Mouse (Mus musculus) spleen, adult 2 months (tissue): Measurements from ENCODE around the gene Ccdc84. TPM values are rescaled to one million over a fixed set of nuclear protein-coding genes. Genes with fewer than 3 reads are reported as not detected.
A peak's percentile ranks its signal among the peaks of the same experiment; 100 is the strongest.
"Not testable (repeated sequence)": the region's sequence is repeated elsewhere in the genome, so short reads cannot be mapped to it uniquely, and the experiment has no call there.

ENCODE experiments used
- DNase-seq, 2 experiments: peaks; one replicate each; pipeline versions ENCODE4 v3.0.0 to v3.0.0-alpha.2; 2012 to 2021; ENCODE audit warnings: low spot score in 2 of 2, low read depth in 1 of 2
- H3K27ac ChIP-seq: fragments of 200-500 bp; 2 replicates; pipeline ENCODE4 v1.5.1; 2012; ENCODE audit warnings: low read length, inconsistent platforms; ENCODE audit not compliant: insufficient read depth
- H3K27me3 ChIP-seq: fragments of 200-500 bp; 2 replicates; pipeline ENCODE4 v1.6.1; 2012; ENCODE audit warnings: mild to moderate bottlenecking, moderate library complexity, low read length, inconsistent platforms; ENCODE audit not compliant: control insufficient read depth, insufficient read depth
- H3K36me3 ChIP-seq: fragments of 200-500 bp; 2 replicates; pipeline ENCODE4 v1.6.1; 2012; ENCODE audit warnings: mild to moderate bottlenecking, low read length, inconsistent platforms; ENCODE audit not compliant: control insufficient read depth, insufficient read depth
- H3K4me1 ChIP-seq: fragments of 200-500 bp; 2 replicates; pipeline ENCODE4 v1.6.1; 2011; ENCODE audit warnings: inconsistent platforms; ENCODE audit not compliant: control insufficient read depth, insufficient read depth, insufficient read length
- H3K4me3 ChIP-seq: fragments of 200-500 bp; 2 replicates; pipeline ENCODE4 v1.5.1; 2011; ENCODE audit warnings: mild to moderate bottlenecking, inconsistent platforms; ENCODE audit not compliant: insufficient read depth, insufficient read length; ENCODE audit errors: extremely low read depth
- CTCF ChIP-seq: fragments of 200-500 bp; IDR thresholded peaks from 2 replicates; pipeline ENCODE4 v1.5.1; 2011; ENCODE audit warnings: mild to moderate bottlenecking, inconsistent platforms; ENCODE audit not compliant: insufficient read depth, insufficient read length, insufficient replicate concordance; ENCODE audit errors: extremely low read depth
- POLR2A ChIP-seq: fragments of 200-500 bp; IDR thresholded peaks from 2 replicates; pipeline ENCODE4 v1.6.1; 2011; ENCODE audit warnings: low read depth, low read length, inconsistent platforms
- WGBS: fragments of 180-500 bp; shearing (Covaris S2); methylation state at CpG from one replicate; pipeline ENCODE4 v1.1.7; 2018; 5-methylcytosine and 5-hydroxymethylcytosine counted together
- polyA plus RNA-seq: library from polyadenylated mRNA; depleted of rRNA; stranded (reverse); fragments of >200 nt; gene quantifications from 2 replicates; pipeline ENCODE4 v1.2.3, GENCODE M21; 2012; rRNA removed

The Ccdc84 gene
- polyA plus RNA-seq, 1 experiment, result 18.1 TPM

- 56% methylated on average over 5 of the region's 5 CpGs for WGBS
- H3K27ac ChIP-seq, result peak overlapping the region; percentile 82; the same call in 1 of the 2 replicates
- H3K36me3 ChIP-seq, result peaks cover 14% of the 10 kb centered on the region
- H3K4me1 ChIP-seq, result peaks cover 7% of the 10 kb centered on the region; the same call in 1 of the 2 replicates
- peak overlapping the region; percentile 58; the same call in 1 of the 2 replicates for H3K4me3 ChIP-seq
- DNase-seq, result no peak
- H3K27me3 ChIP-seq, result no peaks in the 10 kb centered on the region
- TF ChIP-seq POLR2A, result no peak
- no peak for TF ChIP-seq CTCF
These were observed 40.1 kb downstream of the Ccdc84 start for GRCm38 (mm10) chr9:44378153-44378730.

GRCm38 (mm10) chr9:44377335-44377734 lies 41.0 kb downstream of the Ccdc84 start:
- H3K36me3 ChIP-seq, DNase-seq, H3K4me3 ChIP-seq, H3K27ac ChIP-seq, H3K27me3 ChIP-seq, H3K4me1 ChIP-seq: not testable (repeated sequence)
- WGBS, result 80% methylated on average over 2 of the region's 2 CpGs

DNA sequence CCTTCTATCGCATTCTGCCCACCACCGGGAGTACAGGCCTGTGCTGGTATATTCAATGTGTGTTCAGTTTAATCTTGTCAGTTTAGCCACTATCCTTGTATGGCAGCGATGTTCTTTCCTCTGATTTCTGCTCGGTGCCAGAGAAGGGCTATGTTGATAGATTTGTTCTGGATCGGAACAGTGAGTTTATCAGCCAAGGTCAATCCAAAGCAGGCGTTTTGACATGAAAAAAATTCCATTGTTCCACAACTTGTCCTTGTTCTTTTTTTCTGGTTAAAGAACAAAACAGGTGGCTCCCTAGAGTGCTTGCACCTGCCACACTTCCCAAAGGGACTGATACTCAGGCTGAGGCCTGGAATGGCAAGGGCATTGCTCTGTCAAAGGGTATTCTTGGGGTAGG lies 42.2 kb downstream of the Ccdc84 start:
- DNase-seq, result no peak
- peaks cover 7% of the 10 kb centered on the region; the same call in 1 of the 2 replicates for H3K4me1 ChIP-seq
- no peaks in the 10 kb centered on the region for H3K36me3 ChIP-seq
- no peaks in the 10 kb centered on the region for H3K27me3 ChIP-seq
- no peak overlapping the region for H3K4me3 ChIP-seq
- WGBS, result 86% methylated on average over 6 of the region's 6 CpGs
- no peak overlapping the region for H3K27ac ChIP-seq
- TF ChIP-seq POLR2A, result no peak
- no peak for TF ChIP-seq CTCF

GRCm38 (mm10) chr9:44373386-44373785 lies 45.0 kb downstream of the Ccdc84 start:
- H3K27me3 ChIP-seq, result no peaks in the 10 kb centered on the region
- no peak for DNase-seq
- no peaks in the 10 kb centered on the region for H3K36me3 ChIP-seq
- no peak overlapping the region for H3K27ac ChIP-seq
- TF ChIP-seq CTCF, result no peak
- no peak overlapping the region for H3K4me3 ChIP-seq
- no peaks in the 10 kb centered on the region for H3K4me1 ChIP-seq

DNA sequence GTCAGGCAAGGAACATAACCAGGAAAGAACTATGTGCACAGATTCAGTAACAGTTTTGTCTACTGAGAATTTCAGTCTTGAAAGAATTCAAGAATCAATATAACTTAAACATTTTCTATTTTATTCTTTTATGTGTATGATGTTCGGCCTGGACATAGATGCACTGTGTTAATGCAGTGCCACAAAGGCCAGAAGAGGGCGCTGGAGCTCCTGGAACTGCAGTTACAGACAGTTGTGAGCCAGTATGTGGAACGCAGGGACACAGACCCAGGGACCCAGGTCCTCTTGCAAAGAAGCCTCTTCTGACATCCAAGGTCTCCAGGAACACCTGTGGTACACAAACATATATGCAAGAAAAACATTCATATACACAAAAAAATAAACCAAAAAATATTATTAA lies 53.9 kb downstream of the Ccdc84 start:
- no peak for DNase-seq
- Histone ChIP-seq H3K27ac (no peak overlapping the region), H3K27me3 (no peaks in the 10 kb centered on the region), H3K4me3 (no peak overlapping the region), H3K36me3 (peaks cover 2% of the 10 kb centered on the region; the same call in 1 of the 2 replicates), H3K4me1 (peaks cover 4% of the 10 kb centered on the region; the same call in 1 of the 2 replicates)
- WGBS, result 68% methylated on average over 3 of the region's 3 CpGs
- TF ChIP-seq POLR2A, result no peak
- peak; percentile 8; the same call in 1 of the 2 replicates for TF ChIP-seq CTCF

DNA sequence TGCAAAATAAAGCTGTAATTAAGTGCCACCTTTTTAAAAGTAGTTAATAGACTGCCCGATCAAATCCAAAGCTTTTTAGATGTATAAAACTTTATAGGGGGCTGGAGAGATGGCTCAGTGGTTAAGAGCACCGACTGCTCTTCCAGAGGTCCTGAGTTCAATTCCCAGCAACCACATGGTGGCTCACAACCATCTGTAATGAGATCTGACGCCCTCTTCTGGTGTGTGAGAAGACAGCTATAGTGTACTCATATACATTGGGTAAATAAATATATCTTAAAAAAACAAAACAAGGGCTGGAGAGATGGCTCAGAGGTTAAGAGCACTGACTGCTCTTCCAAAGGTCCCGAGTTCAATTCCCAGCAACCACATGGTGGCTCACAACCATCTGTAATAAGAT lies 56.4 kb downstream of the Ccdc84 start:
- H3K4me3 ChIP-seq, result peak overlapping the region; percentile 99; the same call in 1 of the 2 replicates
- not testable (repeated sequence) for H3K4me1 ChIP-seq, H3K27me3 ChIP-seq, DNase-seq
- peak overlapping the region; percentile 29; the same call in 1 of the 2 replicates for H3K27ac ChIP-seq
- H3K36me3 ChIP-seq, result peaks cover 13% of the 10 kb centered on the region
- WGBS, result 44% methylated on average over 4 of the region's 4 CpGs

GRCm38 (mm10) chr9:44361190-44361917 lies 57.0 kb downstream of the Ccdc84 start, which contains the start of gene Vps11:
Gene Vps11 (minus strand): TSS chr9:44361670.
- peak; percentile 93 to 96 for DNase-seq
- under 1% methylated on average over 44 of the region's 44 CpGs for WGBS
- Histone ChIP-seq H3K36me3 (peaks cover 17% of the 10 kb centered on the region), H3K27ac (peak within 1 kb of the TSS; percentile 85), H3K27me3 (no peaks in the 10 kb centered on the region), H3K4me1 (peaks cover 4% of the 10 kb centered on the region; the same call in 1 of the 2 replicates), H3K4me3 (peak within 1 kb of the TSS; percentile 99)
- TF ChIP-seq POLR2A (peak; percentile 83), CTCF (no peak)

Other genes with a start within 250 kb of the Ccdc84 start
- 16.1 and 20.3 TPM in 2 replicates for gene Cbl, start 184.5 kb downstream of the Ccdc84 start, polyA plus RNA-seq
- not detected in 2 replicates for gene Ccdc153, start 177.9 kb downstream of the Ccdc84 start, polyA plus RNA-seq
- gene Pdzd3, start 167.1 kb downstream of the Ccdc84 start, polyA plus RNA-seq, result 0.07 and 0.08 TPM in 2 replicates
- 8.4 and 10.7 TPM in 2 replicates for gene Nlrx1, start 150.0 kb downstream of the Ccdc84 start, polyA plus RNA-seq
- 12.3 and 22.3 TPM in 2 replicates for gene Abcg4, start 130.0 kb downstream of the Ccdc84 start, polyA plus RNA-seq
- gene Hinfp, start 112.9 kb downstream of the Ccdc84 start, polyA plus RNA-seq, result 24.7 and 25.2 TPM in 2 replicates
- gene C2cd2l, start 98.3 kb downstream of the Ccdc84 start, polyA plus RNA-seq, result 28.0 and 38.5 TPM in 2 replicates
- gene Dpagt1, start 92.5 kb downstream of the Ccdc84 start, polyA plus RNA-seq, result 24.0 and 25.2 TPM in 2 replicates
- gene H2afx, start 83.9 kb downstream of the Ccdc84 start, polyA plus RNA-seq, result 117 and 258 TPM in 2 replicates
- gene Hmbs, start 74.3 kb downstream of the Ccdc84 start, polyA plus RNA-seq, result 121 and 147 TPM in 2 replicates
- 23.7 and 25.6 TPM in 2 replicates for gene Vps11, start 56.9 kb downstream of the Ccdc84 start, polyA plus RNA-seq
- gene Hyou1, start 39.1 kb downstream of the Ccdc84 start, polyA plus RNA-seq, result 39.8 and 44.3 TPM in 2 replicates
- gene Slc37a4, start 21.7 kb downstream of the Ccdc84 start, polyA plus RNA-seq, result 24.5 and 25.4 TPM in 2 replicates
- gene Rps25, start 11.4 kb downstream of the Ccdc84 start, polyA plus RNA-seq, result 137 and 144 TPM in 2 replicates
- 22.9 and 29.7 TPM in 2 replicates for gene Trappc4, start 11.0 kb downstream of the Ccdc84 start, polyA plus RNA-seq
- 0.09 and 0.15 TPM in 2 replicates for gene Foxr1, start 22.6 kb upstream of the Ccdc84 start, polyA plus RNA-seq
- not detected in 2 replicates for gene Upk2, start 36.4 kb upstream of the Ccdc84 start, polyA plus RNA-seq
- gene Bcl9l, start 64.3 kb upstream of the Ccdc84 start, polyA plus RNA-seq, result 42.2 and 50.3 TPM in 2 replicates
- gene Cxcr5, start 143.3 kb upstream of the Ccdc84 start, polyA plus RNA-seq, result 133 and 154 TPM in 2 replicates
- gene Ddx6, start 186.3 kb upstream of the Ccdc84 start, polyA plus RNA-seq, result 15.3 and 17.3 TPM in 2 replicates